Mouse (Mus musculus) adrenal gland, postnatal 36 days (tissue): ENCODE results near the gene Mgat4d. TPM values are rescaled to one million over a fixed set of nuclear protein-coding genes. Genes with fewer than 3 reads are reported as not detected.
"Not testable (repeated sequence)": the region's sequence is repeated elsewhere in the genome, so short reads cannot be mapped to it uniquely, and the experiment has no call there.

Experiments used
- DNase-seq, 2 experiments: peaks; one replicate each; pipeline ENCODE4 v3.0.0; 2021; ENCODE audit warnings: mixed read lengths in 1 of 2
- total RNA-seq, 2 experiments: library from RNA; stranded (reverse); gene quantifications; 2 replicates each; pipeline ENCODE4 v1.2.3; 2021

Mgat4d gene
- total RNA-seq, 2 experiments from 2014 or later, result not detected

DNA sequence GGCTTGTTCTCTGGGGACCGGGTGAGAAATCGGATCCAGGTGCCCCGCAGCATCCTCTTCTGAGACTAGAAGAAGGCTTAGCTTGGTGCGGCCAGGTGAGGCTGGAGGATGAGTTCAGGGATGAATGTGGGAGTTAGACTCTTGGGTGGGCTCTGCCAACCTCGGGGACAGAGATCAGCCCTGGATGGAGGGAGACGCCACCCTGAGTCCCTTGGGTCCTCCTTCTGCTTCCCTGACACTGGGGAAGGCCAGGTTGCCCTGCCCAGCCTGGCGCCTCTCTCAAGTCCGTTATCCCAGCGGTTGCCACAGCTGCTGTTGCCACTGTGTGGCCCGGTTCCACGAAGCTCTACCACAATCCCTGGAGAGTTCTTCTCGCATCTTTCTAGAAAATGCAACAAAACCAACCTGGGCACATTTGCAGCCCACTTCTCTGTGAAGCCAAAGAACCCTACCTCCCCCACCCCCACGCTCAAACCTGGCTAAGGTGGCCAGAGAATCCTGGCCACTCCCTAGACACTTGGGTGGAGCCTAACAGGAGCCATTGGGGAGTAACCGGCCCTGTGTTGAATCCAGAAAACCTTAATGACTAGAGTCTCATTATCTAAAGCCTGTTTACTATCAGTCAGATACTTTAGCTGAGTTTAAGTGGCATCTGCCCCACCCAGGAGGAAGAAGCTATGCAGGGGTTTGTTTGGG, 41.9 kb downstream of the Mgat4d start:
- DNase-seq, result no peak

DNA sequence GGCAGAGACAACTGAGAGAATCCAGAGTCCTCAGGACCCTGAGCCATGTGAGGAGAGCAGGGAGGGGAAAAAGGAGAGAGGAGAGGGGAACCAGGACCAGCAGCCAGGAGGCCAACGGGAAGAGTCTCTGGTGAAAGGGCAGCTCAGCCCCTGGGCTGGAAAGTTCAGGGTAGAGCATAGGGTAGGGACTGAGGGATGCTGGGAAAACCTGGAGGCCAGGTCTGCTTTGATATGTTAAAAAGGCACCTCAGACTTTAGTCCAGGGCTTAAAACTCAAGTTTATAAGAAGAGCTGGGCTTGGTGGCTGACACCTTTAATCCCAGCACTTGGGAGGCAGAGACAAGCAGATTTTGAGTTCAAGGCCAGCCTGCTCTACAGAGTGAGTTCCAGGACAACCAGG, 44.2 kb downstream of the Mgat4d start:
- no peak for DNase-seq

DNA sequence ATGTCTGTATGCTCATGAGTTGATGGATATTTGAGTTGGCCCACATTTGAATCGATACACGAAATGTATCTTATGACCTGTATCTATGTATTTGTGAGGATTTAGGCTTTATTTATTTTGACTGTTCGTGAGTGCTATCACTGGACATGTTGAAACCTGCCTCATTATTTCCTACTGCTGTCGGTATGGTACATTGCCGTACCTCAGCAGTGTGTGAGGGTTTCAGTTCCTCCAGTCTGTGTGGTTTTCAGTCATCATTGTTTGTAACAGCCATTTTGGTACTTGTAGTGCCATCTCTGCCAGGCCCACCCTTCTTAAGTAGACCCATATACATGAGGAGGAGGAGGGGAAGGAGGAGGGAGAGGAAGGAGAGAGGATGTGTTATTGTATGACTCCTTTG, 46.1 kb downstream of the Mgat4d start:
- DNase-seq, result no peak

DNA sequence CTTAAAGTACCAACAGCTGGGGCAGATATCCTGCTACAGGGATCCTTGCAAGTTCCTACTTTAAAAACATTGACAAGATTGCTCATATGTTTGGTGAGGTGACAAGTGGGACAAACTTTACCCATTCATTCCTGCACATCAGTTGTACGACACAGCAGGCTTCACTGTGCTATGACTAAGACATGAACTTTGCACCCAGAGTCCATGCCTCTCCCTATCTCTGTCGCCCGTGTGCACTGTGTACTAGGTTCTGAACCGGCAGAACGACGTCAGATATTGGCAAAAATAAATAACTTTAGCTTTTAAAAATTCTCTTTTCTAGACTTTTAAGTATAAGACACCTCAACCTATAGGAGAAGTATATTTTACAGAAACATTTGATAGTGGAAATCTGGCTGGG, 48.4 kb downstream of the Mgat4d start:
- no peak for DNase-seq

DNA sequence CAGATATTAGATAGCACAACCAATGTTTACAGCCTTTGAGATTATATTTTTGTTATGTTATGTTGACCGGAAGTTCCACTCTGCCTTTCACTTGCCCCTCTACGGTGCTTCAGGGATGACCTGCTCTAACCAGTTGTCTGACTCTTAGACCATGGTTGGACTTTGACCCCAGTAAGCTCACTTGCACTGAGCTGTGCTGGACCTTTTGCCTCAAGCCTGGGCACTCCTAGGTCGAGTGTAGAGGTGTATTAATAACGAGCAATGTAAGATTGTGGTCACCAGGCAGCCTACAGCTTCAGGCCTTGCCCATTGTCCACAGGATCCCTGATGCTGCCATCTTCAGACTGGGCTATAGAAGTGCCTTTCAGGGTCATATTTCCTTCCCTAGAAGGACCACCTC, 49.5 kb downstream of the Mgat4d start:
- DNase-seq, result no peak

DNA sequence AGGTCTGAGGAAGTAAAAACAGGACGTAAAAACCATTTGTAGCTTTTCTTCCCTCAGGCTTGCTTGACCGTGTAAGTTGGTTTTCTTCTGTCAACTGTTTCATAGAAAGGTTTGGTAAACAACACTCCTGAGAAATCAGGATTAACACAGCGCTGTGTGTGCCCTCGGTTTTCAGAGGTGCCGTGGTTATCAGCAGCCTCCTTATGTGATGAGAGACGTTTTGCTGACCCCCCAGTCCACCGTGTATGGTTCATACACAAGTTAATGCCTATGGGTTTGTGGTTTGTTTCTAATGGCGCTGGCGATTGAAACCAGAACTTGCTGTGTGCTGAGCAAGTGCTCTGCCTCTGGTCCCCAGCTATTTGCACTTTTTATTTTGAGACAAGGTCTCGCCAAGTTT, 57.3 kb downstream of the Mgat4d start:
- DNase-seq, result no peak

DNA sequence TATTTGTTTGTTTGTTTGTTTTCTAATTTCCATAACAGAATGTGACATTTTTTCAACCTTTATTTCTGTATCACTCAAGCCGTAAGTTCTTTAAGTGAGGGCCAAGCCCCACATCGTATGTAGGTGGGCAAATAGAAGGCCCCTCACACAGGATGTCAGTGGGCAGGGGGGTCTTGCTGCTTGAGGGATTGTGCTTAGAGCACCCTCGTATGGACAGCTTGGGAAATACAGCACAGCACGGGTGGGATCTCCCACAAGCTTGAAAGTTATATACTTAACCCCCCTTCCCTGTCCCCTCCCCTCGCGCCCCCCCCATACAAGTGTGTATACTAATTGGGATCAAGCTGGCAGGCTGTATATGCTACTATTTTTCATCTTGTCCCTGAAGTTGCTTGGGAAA, 58.6 kb downstream of the Mgat4d start:
- no peak for DNase-seq

DNA sequence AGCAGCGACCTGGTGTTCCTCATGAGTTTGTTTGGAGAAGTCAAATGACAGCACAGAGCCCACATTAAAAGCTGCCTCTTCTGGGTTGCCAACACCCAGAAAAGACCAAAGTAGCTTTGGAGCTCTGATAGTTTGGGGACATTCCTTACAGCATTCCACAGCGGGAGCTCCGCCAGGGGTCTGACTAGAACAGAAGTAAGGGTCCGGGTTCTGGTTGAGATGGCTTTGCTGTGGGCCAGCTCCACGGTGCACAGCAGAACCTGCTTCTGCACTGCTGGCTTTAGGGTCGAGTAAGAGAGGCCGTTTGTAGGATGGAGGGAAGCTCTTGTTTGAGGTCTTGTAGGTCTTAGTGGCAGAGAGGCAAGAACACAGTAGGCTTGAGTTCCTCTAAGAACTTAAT, 60.2 kb downstream of the Mgat4d start:
- no peak for DNase-seq

DNA sequence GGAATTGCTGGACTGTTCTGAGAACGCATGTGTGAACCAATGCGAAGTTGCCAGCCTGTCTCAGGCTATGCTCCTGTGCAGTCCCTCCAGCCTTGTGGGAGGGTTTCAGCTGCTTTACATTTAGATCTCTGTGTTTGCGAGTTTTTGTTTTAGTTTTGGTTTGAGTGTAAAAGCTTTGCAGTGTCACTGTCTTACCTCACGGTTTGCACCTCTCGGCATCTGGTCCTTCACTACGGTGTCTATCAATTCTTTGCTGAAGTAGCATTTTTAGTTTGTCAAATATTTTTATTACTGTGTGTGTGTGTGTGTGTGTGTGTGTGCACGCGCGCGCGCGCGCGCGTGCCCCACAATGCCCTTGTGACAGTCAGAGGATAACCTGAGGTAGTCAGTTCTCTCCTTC, 68.6 kb downstream of the Mgat4d start:
- no peak for DNase-seq

DNA sequence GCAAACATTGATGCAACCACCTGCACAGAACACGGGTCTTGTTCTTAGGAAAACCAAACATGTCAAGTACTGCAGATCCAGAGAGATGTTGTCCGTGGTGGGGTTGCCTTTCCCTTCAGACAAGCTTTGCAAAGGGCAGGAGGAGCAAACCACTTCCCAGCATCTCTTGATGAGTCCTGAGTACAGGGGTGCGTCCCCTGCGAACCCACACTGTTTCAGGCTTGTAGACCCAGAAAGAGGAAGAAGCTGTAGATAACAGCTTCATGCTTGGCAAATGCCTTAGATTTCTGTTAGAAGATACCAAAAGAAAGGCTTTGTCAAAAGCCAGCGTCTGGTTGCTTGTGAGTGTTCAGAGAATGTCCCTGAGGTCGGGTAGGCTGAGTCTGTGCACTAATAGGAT, 69.7 kb downstream of the Mgat4d start:
- no peak for DNase-seq

DNA sequence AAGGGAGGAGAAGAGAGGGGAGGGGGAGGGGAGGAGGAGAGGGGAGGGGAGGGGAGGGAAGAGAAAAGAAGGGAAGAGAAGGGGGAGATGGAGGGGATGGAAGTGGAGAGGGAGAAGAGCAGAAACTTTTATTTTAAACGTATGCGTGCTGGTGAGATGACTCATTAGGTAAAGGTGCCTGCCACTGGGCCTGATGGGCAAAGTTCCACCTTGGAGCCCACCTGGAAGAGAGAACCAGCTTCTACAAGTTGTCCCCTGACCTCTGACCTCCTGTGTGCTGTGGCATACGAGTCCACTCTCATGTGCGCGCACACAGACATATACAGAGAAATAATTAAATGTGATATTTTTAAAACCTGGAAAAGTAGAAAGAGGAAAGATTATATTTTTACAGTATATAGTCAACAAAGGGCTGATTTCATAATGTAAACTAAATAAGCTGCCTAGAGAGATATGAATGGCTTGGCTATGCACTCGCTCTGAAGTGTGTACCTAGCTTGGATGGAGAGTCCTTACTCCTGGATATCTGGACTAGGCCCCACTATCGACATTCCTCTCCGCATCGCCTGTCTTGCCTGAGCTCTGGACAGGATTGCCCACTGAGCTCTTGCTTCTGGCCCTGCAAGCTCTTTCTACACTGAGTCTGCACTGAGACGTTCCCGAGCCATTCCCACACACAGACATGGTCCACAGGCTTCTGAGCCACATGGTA, 70.7 kb downstream of the Mgat4d start:
- no peak for DNase-seq

DNA sequence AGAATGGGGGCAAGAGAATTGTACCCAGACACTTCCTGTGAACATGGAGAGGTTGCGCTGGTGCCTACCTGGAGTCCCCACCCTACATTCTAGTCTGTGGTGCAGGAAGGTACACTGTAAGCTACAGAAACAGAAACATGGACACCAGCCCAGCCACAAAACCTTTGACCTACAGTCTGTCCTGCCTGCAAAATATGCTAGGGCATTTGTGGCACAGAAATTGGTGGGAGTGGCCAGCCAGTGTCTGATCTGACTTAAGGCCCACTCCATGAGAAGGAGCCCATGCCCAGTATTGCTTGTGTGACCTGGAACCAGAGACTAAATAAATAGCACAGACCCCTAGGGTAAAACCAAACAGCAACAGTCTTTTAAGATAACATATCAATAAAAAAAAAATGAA, 73.1 kb downstream of the Mgat4d start:
- DNase-seq, result peak in 1 of 2 experiments; percentile 15

DNA sequence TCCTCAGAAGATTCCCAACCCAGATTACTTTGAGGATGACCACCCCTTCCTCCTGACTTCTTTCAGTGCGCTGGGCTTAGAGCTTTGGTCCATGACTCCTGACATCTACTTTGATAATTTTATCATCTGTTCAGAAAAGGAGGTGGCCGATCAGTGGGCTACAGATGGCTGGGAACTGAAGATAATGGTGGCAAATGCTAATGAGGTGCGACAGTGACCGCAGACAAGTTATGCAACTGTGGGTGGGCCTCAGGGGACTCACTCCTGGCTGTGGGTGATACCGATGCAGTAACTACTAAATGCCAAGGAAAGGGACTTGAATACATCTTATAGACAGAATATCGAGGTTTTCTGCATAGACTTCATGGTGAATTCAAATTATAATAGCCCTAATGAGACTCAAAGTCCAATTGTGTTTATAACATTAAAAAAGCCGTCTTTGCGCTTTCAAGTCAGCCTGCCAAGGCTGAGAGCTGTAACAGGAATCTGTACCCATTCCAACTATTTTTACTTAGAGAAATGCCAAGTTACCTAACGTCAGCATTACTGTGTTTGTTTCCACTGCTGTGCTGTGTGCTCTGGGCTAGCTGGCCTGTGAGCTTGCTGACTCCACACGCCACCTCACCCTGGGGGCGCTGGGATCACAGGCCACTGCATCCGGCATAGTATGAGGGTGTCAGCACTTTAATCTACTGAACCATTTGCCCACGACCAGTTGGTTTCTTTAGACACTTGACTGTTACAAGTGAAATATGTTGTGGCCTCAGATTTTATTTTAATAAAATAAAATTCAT, 75.0 kb downstream of the Mgat4d start:
- peak in 1 of 2 experiments; percentile 10 for DNase-seq

DNA sequence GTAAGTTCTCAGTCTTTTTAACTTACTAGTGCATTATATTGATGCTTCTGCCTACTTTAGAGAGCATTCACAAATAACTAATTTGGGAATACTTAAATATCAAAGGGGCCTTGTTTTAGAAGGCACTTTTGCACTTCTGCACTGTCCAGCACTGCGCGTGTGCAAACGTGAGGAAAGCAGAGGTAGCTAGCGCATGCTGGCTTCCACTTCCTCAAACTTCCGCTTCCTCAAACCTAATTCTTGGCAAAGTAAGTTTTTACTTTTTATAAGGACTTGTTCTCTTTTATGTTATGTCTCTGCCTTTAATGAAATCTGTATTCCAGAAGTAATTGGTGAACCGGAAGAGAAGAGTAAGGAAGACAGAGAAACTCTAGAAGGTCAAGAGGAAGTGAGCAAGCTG, 76.9 kb downstream of the Mgat4d start:
- DNase-seq, result no peak

DNA sequence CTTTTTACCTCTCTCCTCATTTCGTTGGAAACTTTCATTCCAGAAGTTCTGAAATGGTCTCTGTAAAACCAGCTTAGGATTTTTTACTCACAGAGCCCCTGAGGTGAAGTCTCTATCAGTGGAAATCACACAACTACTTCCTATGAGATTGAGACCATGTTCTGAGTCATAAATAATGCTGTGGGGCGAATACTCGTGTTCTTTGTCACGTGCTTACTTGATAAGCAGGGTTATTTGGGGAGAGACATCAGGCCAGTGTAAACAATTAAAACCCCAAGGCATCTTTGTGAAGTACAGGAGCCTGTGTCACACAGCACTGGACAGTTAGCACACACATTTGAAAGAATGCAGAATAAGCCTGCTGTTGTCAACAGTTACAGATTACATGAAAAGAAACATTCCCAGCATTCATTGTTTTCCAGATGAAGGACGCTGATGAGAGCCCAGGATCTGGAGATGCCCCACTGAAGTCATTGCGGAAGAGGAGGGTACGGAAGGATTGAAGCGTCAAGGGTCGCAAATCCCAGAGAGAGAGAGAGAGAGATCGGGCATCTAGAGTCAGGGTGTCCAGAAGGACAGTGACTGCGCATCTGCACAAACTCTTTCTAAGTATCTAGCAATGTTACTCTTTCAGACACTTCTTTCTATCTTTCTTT, 78.0 kb downstream of the Mgat4d start:
- DNase-seq, result no peak

DNA sequence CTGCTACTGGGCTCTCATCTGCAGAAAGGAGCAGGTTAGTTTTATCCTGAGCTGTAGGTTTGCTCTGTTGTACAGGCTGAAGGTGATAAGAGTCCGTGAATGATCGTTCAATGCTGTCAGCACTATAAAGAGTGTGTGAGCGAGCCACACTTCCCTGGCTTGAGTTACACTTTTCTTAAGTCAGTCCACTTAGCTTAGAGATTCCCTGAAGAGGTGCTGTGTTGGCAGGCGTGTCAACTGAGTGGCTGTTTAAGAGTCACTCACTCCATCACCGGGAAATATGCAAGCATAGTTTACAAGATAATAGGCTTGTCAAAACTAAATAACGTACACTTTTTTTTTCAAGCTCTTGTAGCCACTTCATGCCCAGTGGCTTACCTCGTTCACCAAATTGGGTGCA, 78.7 kb downstream of the Mgat4d start:
- DNase-seq, result no peak

DNA sequence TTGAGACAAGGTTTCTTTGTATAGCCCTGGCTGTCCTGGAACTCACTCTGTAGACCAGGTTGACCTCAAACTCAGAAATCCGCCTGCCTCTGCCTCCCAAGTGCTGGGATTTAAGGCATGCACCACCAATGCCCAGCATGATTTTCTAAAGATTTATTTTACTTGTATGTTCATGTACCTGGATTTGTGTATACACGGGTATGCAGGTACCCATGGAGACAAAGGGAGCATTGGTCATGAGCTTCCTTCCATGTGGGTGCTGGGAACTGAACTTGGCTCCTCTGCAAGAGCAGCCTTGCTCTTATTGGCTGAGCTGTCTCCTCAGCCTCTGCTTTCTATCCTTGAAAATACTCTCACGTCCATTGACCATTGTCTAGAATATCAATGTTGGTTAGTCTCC, 80.3 kb downstream of the Mgat4d start:
- not testable (repeated sequence) for DNase-seq

DNA sequence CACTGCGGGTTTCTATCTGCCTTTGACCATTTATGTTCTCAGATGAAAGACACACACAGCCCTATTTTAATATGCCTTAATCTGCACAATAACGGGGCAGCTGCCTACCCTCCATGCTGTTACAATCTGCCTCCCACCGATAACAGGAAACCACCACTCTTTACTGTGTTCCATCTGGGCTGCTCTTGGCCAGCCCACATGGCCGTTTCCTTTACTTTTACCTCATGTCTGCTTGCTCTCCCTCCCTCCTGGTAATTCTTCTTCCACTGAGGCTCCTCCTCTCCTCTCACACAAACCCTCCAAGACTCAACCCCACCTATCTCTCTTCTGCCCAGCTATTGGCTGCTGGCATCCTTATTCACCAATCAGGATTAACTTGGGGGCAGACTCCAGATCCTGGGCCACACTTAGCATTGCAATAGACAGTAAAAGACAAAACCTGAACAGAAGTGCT, 80.8 kb downstream of the Mgat4d start:
- DNase-seq, result no peak
